Mouse (Mus musculus) liver, embryonic 12.5 days (tissue): ENCODE measurements around the gene Tmem270. TPM values are rescaled to one million over a fixed set of nuclear protein-coding genes. Genes with fewer than 3 reads are reported as not detected.

Source experiments
- polyA plus RNA-seq: library from polyadenylated mRNA; unstranded; fragments of >200 nt; fragmentation: Nextera tagmentation; extraction: Ambion mirVana; gene quantifications from 2 replicates; pipeline ENCODE4 v1.2.1, GENCODE M21; 2016

Gene Tmem270
- polyA plus RNA-seq, 1 experiment from 2014 or later: not detected

Other genes with a start within 250 kb of the Tmem270 start
- gene Limk1, start 218.1 kb downstream of the Tmem270 start, polyA plus RNA-seq: 1.3 and 1.5 TPM in 2 replicates
- 2.6 and 4.7 TPM in 2 replicates for gene Eln, start 159.4 kb downstream of the Tmem270 start, polyA plus RNA-seq
- 208 TPM in 2 replicates for gene Cldn13, start 8.8 kb upstream of the Tmem270 start, polyA plus RNA-seq
- 8.5 and 9.8 TPM in 2 replicates for gene Mettl27, start 25.6 kb upstream of the Tmem270 start, polyA plus RNA-seq
- 0.28 and 0.49 TPM in 2 replicates for gene Cldn4, start 40.2 kb upstream of the Tmem270 start, polyA plus RNA-seq
- 0.55 and 0.57 TPM in 2 replicates for gene Cldn3, start 79.5 kb upstream of the Tmem270 start, polyA plus RNA-seq
- gene Abhd11, start 102.4 kb upstream of the Tmem270 start, polyA plus RNA-seq: 39.1 and 45.3 TPM in 2 replicates
- gene Stx1a, start 116.7 kb upstream of the Tmem270 start, polyA plus RNA-seq: 2.7 and 2.8 TPM in 2 replicates
- gene Dnajc30, start 157.5 kb upstream of the Tmem270 start, polyA plus RNA-seq: 15.9 and 19.1 TPM in 2 replicates
- gene Bud23, start 158.2 kb upstream of the Tmem270 start, polyA plus RNA-seq: 97.8 and 104 TPM in 2 replicates
- gene Vps37d, start 171.5 kb upstream of the Tmem270 start, polyA plus RNA-seq: 1.2 and 1.3 TPM in 2 replicates
- 11.6 and 12.2 TPM in 2 replicates for gene Mlxipl, start 183.2 kb upstream of the Tmem270 start, polyA plus RNA-seq
- gene Tbl2, start 242.9 kb upstream of the Tmem270 start, polyA plus RNA-seq: 17.1 and 18.9 TPM in 2 replicates